Mouse (Mus musculus) natural killer cell, adult 2 months (primary cell): Measurements from ENCODE around the gene Dnah1.

Experiments
- DNase-seq, 2 experiments: peaks; one replicate each; pipeline ENCODE4 v3.0.0; 2022; ENCODE audit warnings: low spot score in 2 of 2

The Dnah1 gene

DNA sequence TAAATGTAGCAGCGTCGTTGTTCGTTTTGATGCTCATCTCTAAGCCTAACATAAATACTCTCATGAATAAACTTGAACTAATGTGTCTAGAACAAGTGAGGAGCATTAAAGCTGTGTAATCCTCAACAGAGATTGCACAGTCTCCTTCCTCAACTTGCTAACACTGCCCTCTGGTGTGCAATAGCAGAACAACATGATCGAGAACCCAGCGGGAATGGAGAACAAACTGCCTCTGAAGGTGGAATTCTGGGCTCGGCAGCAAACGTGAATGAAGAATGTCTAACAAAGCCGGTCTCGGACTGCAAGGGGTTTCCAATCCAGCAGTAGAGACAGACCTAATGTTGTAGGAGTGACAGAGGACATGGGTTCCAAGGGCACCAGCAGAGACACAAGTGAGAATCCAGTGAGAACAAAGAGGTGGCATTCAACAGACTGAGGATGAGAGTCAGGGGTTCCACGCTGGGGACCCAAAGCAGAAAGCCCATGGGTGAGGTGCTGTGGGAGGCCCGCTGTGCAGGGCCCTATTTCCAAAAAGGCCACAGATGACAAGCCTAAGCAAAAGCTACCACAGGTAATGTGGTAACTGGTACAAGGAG lies 89.6 kb downstream of the Dnah1 start:
- peak; percentile 43 to 67 for DNase-seq

DNA sequence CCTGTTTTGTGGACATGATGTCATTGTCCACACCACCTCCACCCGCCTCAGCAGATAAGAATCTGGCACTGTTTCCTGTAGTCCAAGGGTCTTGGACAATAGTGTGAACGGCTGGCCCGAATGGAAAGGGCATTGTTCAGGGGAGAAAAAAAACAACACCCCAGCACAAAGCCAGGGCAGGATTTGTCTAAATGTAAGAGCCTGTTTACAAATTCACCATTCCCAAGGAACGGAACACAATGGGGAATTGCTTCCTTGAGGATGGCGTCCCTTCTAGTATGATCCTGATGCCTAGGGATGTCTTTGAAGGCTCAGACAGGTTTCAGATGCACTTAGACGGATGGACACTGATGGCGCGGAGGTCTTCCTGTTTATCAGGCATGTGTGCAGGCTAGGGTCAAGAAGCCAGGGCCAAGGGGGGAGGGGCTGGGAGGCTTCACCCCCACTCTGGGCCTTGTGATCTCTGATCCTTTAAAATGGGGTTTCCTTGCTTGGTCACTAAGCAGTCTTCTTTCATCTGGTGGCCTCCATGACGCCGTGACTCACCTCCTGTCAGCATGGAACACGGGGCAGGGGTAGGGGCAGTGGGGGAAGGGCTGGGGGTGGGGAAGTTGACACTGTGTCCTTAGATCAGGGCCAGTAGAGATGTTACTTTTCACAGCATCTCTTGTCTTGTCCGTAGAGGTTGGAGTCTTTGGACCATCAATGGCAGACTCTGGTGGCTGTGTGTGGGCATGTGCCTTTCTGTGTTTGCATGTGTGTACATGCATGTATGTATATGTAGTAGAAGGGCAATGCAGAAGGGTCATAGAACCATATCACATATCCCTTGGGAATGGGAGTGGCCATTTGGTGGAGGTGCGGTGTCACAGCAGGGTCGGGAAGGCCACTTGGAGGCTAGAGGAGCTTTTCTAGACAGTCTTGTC lies 90.4 kb downstream of the Dnah1 start:
- DNase-seq = no peak

DNA sequence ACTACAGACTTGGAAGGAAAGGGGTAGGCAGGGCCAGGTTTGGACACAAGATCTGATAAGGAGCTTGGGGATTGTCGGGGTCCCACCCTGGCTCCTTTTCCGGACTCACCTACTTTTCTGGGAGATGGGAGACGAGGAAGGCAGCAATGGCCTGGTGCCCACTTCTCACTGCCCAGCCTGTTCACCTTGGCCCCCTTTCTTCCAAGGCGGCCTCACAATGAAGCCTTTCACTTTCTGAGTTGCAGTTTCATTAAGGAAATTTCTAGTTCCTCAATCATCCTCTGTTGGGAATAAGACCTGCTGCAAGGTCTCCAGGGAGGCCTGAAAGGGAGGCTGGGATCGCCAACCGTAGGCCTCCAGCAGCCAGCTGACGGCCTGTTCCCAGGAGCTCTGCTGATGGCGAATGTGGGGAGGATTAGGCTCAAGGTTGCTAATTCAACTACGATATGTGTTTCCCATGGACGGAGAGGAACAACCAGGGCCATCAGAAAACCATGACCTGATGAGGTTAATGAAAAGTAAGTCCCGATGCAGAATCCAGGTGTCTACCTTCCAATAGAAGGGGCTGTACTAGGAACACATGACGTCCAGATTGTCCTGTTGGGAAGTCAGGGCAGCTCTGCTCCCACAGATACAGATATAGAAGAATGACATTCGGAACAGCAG lies 91.2 kb downstream of the Dnah1 start:
- DNase-seq = no peak

DNA sequence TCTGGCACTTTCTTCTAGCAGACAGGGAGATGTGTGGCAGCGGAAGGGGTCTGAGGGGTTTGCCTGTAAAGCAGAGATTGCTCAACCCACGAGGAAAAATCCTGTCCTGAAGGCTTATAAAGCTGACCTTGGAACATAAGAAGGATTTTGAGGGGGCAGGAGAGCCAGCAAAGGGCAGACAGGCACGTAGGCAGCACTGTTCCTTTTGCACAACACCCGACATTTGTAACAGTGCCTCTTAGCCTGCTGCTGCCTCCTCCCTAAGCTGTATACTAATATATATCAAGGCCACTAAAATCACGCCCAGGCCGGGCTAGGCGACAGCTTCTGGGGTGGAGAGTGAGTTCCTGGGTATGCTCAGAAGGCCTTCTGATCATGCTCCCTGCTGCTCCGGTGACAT lies 93.3 kb downstream of the Dnah1 start:
- no peak for DNase-seq

DNA sequence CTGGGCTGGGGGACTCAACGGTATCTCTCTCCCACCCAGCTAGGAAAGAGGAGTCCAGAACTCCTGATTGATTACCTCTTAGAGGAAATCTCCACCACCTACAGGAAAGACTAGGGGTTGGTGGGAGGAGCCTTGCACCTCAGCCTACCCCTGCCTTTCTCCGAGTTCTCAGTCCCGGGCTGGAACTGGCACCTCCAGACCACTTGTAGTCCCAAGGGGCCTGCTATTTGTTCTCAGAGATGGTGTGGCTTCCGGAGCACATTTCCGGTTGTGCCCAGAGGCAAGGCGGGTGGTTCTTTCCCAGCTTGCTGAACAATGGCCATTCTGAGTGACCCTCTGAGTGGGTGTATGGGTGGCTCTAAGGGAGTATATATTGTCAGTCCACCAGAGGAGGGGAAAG lies 95.5 kb downstream of the Dnah1 start:
- DNase-seq = peak; percentile 72 to 78

DNA sequence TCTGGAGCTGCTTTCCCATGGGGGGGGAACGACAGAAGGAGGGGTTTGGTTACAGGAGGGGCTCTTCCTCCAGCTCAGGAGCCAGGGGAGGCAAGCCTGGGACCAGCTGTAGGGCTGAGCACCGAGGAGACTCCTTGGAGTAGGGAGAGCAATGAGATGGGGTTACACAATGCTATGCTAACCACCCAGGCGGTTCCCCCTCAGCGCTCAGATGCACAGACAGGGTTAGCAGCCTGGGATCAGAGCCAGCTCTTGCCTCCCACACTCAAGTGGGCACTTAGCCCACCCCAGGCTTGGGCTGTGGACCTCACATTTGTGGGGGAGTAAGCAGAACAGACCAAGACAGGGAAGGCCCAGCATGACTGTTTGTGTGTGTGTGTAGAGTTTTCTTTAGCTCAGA lies 96.7 kb downstream of the Dnah1 start:
- no peak for DNase-seq

DNA sequence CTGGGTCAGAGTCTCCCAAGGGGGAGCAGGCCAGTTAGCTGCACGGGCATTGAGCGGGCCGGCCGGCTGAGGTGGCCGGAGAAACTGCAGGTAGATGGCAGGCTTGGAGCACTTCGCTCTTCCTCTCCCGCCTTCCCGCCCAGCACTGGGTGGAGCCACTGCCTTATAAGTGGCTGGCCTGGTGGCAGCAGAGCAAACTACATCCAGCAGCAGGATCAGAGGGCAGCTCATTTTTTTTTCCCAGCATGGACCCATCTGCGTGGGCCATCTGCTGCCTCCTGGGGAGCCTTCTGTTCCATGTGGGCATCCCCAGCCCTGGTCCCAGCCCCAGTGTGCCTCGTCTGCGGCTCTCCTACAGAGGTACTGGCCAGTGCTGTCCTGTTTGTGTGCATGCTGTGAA lies 106.0 kb downstream of the Dnah1 start, which contains the start of gene Sema3g:
Gene Sema3g, plus strand, starts transcription at position 195 of the 400 bp plus-strand sequence.
- peak in 1 of 2 experiments; percentile 49 for DNase-seq

DNA sequence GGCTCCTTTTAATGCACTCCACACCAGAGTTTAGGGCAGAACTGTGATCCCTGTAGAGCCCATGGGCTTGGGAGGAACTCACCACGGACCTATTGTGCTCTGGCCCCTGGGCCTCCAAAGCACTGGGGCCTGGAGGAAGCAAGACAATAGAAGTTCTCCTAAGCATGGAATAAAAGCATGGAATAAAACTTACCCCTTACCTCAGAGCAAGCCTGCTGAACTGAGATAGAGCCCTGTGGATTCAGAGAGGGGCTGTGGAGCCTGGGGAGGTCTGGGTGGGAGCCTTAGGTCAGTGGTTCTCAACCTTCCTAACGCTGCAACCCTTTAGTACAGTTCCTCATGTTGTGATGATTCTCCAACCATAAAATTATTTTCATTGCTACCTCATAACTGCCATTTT lies 106.8 kb downstream of the Dnah1 start, which contains the start of gene Nisch:
Gene Nisch, minus strand, starts transcription at position 101 of the 400 bp plus-strand sequence.
- DNase-seq = no peak

DNA sequence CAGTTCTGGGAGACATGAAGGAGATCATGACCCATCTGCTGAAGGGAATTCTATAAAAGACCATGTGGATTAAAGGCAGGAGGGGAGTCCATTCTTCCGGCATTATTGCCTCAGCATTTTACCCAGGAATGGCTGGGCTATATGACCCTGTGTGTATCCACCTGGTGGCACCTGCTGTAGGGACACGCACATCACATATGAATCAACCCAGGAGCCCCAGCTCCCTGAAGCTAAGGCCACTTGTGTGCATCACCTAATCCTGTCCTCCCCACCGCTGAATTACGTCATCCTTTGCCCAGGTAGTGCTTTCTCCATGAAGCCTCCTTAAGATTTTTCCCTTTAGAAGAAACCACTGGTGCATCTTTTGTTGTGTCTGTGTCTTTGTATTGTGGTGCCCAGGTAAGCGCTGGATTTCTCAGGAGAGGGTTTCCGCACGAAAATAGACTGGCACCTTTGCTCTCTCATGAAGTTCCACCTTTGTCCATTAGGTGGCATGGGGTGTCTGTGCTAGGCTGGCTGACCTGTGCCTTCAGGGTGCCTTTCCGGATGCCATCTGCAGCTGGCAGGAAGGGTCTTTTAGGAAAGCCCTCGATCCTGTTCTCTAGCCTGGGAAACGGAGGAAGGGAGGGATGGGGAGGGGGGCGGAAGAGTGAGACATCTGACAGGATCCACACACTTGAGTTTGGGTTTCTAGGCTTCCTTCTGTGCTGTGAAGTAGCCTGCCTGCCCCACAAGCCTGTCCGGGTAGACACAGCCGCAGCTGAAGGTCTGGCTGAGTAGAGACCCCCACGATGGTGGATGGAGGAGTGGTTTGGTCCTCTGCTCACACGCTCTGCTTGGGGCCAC lies 108.3 kb downstream of the Dnah1 start:
- peak; percentile 60 to 72 for DNase-seq

DNA sequence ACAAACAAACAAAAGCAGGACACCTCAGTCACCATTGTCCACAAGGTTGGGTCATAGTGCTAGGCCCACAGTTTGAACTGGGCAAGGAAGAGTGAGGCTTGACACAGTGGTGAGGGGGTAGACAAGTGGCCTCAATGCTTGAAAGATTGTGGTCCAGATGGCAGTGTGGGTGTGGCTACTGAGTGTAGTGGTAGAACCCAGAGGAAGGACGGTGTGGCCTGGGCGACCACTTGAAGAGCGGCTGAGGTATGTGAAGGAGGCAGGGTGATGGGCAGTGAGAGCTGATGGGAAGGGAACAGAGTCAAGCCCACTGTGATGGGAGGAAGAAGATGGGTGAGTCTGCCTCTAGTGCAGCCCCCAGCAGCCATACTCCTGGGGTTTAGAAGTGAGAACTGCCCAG lies 109.0 kb downstream of the Dnah1 start:
- peak in 1 of 2 experiments; percentile 61 for DNase-seq

DNA sequence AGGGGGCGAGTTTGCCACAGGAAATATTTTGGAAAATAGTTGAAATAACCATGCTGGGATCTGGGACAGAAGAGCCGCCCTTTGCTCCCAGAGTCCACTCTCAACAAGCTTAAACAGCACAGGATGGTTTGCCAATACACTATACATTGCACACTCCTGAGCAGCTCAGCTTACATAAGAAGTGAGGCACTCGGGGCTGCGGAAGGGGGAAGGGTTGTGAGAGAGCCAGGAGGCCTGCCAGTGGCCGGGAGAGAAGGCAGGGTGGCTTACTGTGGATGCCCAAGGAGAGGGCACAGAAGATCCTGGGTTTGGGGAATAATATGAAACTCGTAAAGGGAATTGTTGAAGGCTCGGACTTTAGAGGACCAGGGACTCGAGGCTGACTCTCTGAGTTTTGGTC lies 109.8 kb downstream of the Dnah1 start:
- no peak for DNase-seq

DNA sequence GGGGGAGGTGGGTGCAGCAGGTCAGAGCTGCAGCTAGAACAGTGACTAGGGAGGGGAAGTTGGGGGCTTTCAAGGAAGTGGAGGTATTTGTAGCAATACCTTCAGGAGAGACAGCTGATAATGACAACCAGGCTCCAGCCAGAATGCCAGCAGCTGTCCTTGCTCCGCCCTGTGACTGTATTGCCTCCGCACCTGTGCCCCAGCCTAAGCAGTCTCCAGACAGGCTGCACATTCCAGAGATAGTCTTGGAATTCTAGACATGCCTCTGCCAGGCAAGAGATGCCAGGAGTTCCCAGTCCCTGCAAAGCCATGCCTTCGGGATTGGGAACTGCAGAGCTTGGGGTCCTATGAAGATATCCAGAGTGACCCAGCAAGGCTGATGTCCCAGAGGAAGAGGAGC lies 111.2 kb downstream of the Dnah1 start:
- no peak for DNase-seq

DNA sequence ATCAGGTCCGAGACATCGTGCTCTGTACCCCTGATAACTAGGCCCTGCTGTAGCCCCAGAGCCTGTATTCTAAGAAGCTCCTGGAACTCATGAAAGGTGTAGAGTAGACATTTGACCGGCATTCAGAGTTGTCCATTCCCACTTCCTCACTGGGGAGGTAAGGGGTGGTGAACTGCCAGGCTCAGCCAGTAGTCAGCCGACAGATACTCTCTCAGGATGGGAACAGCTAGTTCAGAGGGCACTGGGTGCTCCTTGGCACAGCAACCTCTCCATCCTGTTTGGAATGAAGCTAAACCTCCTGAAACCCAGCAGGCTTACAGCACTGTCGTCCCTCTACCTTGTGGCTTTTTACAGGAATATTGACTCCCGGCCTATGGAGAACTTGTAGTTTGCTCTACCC lies 111.8 kb downstream of the Dnah1 start:
- DNase-seq = no peak
